Mouse (Mus musculus) heart, postnatal 14 days (tissue): ENCODE measurements at regions not wholly inside any gene's neighbourhood (a gene's known extent, or its start where the extent isn't known, plus 50 kb on each side); places are given as distances from the start of the nearest gene placed in this dataset.

Experiments used
- DNase-seq, 2 experiments: peaks; one replicate each; pipeline ENCODE4 v3.0.0; 2021 to 2022
- intact Hi-C: fragments of 180-260 bp; cut with DNase I; formaldehyde crosslinking; loops from one replicate; pipeline ENCODE4 v1.15.1; 2025

DNA sequence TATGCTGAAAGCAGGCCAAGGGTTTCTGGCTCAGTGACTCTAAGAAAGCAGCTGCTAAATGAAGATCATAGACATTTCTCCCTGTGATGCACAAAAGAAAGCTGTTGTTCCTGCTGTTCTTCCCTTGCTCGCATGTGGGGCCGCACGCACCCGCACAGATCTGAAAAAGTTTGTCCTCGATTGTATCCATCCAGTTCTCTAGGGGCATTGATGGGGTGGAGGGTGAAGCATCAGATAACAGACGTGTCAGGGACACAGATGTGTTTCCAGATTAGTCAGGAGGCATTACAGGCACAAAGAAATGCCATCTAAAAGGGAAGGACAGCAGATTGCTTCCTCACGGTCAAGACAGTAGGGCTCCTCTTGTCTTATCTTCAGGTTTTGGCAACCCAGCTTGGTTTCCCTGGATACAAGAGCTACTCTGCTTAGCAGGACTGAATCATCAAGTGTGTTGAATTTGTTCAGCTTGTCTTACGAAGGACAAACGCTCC is 2001.3 kb downstream of the Pcdh9 start:
- intact Hi-C loops = no loop called here
- peak in 1 of 2 experiments; percentile 3 for DNase-seq

DNA sequence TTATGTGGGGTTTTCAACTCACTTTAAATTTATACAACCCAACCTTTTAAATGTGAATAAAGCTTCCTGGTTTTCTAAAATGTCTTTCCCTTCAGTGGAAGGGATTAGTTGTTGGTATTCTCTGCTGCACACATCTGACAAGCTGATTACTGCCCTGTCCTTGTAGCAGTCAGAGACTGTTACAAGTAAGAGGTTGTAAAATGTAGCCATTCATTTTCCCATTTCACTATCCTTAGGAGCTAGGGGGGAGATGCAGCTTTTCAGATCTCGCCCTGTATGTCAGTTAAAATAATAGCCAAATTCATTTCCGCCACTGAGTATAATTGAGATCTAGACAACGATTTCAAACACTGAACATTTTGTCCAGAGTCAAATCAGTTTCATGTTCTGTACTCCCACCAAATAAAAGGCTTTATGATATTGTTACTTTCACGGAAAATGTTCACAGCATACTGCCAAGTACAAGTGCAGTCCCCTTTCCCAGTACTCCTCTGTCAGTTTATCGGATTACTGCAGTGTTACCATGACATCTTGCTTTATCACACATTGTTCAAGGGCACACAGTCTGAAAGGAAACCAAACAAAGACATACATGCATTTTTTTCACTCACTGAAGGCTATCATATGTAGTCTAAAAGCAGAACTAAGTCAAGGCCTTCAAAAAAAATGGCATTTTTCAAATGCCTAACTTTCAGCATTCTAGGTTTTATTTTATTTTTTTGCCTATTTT is 2024.4 kb downstream of the Pcdh9 start:
- no peak for DNase-seq
- intact Hi-C loops = no loop called here

- intact Hi-C loops = no loop called here
Measured at GRCm38 (mm10) chr14:91852258-91852657, 2038.2 kb downstream of the Pcdh9 start.

More at GRCm38 (mm10) chr14:91852258-91852657, 2038.2 kb downstream of the Pcdh9 start:
- no peak for DNase-seq
